Mouse (Mus musculus): ENCODE data around the gene Fah. TPM values are rescaled to one million over a fixed set of nuclear protein-coding genes. Genes with fewer than 3 reads are reported as not detected.

Gene Fah
- total and polyA plus RNA-seq, 2 experiments from 2014 or later = 13.5 to 18.0 TPM

DNA sequence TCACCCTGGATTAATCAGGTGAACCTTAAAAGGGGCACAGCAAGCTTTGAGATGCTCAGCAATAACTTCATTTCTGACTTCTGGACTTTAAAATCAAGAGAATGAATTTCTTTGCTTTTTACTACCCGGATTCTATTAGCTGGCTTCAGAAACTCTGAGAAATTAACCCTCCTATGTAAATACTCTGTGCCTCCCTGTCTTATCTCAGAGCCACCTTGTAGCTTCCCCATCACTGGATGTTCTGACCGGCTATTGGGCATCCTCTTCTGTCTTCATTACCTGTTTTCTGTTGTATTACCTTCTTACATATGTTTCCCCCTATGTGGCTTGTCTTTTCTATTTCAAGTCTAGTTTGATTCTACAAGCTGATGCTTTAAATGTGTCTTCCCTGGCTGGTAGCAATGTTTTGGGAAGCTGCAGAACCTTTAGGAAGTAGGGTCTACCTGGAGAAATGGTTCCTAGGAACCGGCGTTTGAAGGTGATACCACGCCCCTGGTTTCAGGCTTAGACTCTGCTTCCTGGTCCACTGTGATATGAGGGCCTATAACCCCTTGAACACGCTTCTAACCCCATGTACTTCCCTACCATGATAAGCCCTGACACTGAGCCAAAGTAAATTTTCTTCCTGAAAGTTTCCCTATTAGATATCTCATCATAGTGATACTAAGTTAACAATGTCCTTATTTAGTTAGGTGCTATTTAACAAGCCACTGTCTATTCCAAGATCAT lies 36.9 kb upstream of the Fah start:
- Histone ChIP-seq H3K27ac (ENCODE audit: low read depth, low read length) (no peak overlapping the region), H3K9ac (replicated peaks; ENCODE audit: low read length, poor library complexity, severe bottlenecking) (no peak overlapping the region), H3K4me1 (ENCODE audit: insufficient read depth, low read length) (no peaks in the 10 kb centered on the region), H3K36me3 (ENCODE audit: insufficient read depth, low read length) (no peaks in the 10 kb centered on the region), H3K27me3 (ENCODE audit: insufficient read depth, low read length) (no peaks in the 10 kb centered on the region), H3K4me3 (ENCODE audit: low read depth, low read length) (no peak overlapping the region), H3K9me3 (ENCODE audit: low read length) (no peaks in the 10 kb centered on the region), H3K4me2 (ENCODE audit: low read depth, low read length, poor library complexity, severe bottlenecking) (no peak overlapping the region)
- TF ChIP-seq CTCF (IDR thresholded peaks at IDR 0.05) = no peak
- DNase-seq (ENCODE audit: low spot score) (no peak), ATAC-seq (ENCODE audit: low FRiP score) (no peak)
- 93% methylated on average over 6 of the region's 6 CpGs for WGBS

- ATAC-seq (ENCODE audit: low FRiP score) (no peak), DNase-seq (ENCODE audit: low spot score) (no peak)
- H3K27ac ChIP-seq (ENCODE audit: low read depth, low read length) = no peak overlapping the region
- H3K4me1 ChIP-seq (ENCODE audit: insufficient read depth, low read length) = no peaks in the 10 kb centered on the region
- no peaks in the 10 kb centered on the region for H3K27me3 ChIP-seq (ENCODE audit: insufficient read depth, low read length)
- no peak overlapping the region for H3K4me2 ChIP-seq (ENCODE audit: low read depth, low read length, poor library complexity, severe bottlenecking)
- no peak overlapping the region for H3K4me3 ChIP-seq (ENCODE audit: low read depth, low read length)
- H3K9ac ChIP-seq (replicated peaks; ENCODE audit: low read length, poor library complexity, severe bottlenecking) = no peak overlapping the region
- 86% methylated on average over 6 of the region's 6 CpGs for WGBS
- H3K9me3 ChIP-seq (ENCODE audit: low read length) = no peaks in the 10 kb centered on the region
- no peaks in the 10 kb centered on the region for H3K36me3 ChIP-seq (ENCODE audit: insufficient read depth, low read length)
- no peak for TF ChIP-seq CTCF (IDR thresholded peaks at IDR 0.05)
These were observed 35.8 kb upstream of the Fah start for GRCm38 (mm10) chr7:84642159-84642928.

- Histone ChIP-seq H3K9ac (replicated peaks; ENCODE audit: low read length, poor library complexity, severe bottlenecking) (no peak overlapping the region), H3K27ac (ENCODE audit: low read depth, low read length) (no peak overlapping the region), H3K4me1 (ENCODE audit: insufficient read depth, low read length) (no peaks in the 10 kb centered on the region), H3K4me3 (ENCODE audit: low read depth, low read length) (no peak overlapping the region), H3K36me3 (ENCODE audit: insufficient read depth, low read length) (no peaks in the 10 kb centered on the region), H3K9me3 (ENCODE audit: low read length) (no peaks in the 10 kb centered on the region), H3K4me2 (ENCODE audit: low read depth, low read length, poor library complexity, severe bottlenecking) (no peak overlapping the region), H3K27me3 (ENCODE audit: insufficient read depth, low read length) (no peaks in the 10 kb centered on the region)
- TF ChIP-seq CTCF (IDR thresholded peaks at IDR 0.05) = no peak
- DNase-seq (ENCODE audit: low spot score) (no peak), ATAC-seq (ENCODE audit: low FRiP score) (no peak)
These were observed 30.4 kb upstream of the Fah start for GRCm38 (mm10) chr7:84636939-84637338.

DNA sequence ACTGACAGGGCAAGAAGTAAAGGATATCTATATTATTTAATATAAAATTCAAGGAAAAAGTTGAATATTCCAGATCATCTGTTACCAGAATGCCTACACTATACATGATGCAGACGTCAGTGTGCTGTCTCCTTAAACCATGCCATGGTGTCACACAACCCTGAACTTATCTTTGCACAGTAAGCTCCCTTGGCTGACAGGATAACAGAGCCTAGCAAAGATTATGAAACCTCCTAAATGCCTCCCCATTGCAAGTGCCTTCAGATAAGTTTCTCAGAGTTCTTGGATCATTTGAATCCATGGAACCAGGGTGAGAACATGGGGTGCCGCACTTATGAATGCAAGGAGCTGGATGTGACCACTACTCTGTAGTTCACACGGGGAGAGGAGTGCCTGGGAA lies 25.4 kb upstream of the Fah start:
- Histone ChIP-seq H3K27me3 (ENCODE audit: insufficient read depth, low read length) (no peaks in the 10 kb centered on the region), H3K36me3 (ENCODE audit: insufficient read depth, low read length) (no peaks in the 10 kb centered on the region), H3K4me2 (ENCODE audit: low read depth, low read length, poor library complexity, severe bottlenecking) (no peak overlapping the region), H3K4me3 (ENCODE audit: low read depth, low read length) (no peak overlapping the region), H3K9ac (replicated peaks; ENCODE audit: low read length, poor library complexity, severe bottlenecking) (no peak overlapping the region), H3K27ac (ENCODE audit: low read depth, low read length) (no peak overlapping the region), H3K4me1 (ENCODE audit: insufficient read depth, low read length) (no peaks in the 10 kb centered on the region), H3K9me3 (ENCODE audit: low read length) (no peaks in the 10 kb centered on the region)
- no peak for TF ChIP-seq CTCF (IDR thresholded peaks at IDR 0.05)
- ATAC-seq (ENCODE audit: low FRiP score) (no peak), DNase-seq (ENCODE audit: low spot score) (no peak)
- WGBS = 92% methylated on average over 3 of the region's 3 CpGs

- Histone ChIP-seq H3K4me1 (ENCODE audit: insufficient read depth, low read length) (no peaks in the 10 kb centered on the region), H3K9me3 (ENCODE audit: low read length) (no peaks in the 10 kb centered on the region), H3K4me3 (ENCODE audit: low read depth, low read length) (no peak overlapping the region), H3K27me3 (ENCODE audit: insufficient read depth, low read length) (no peaks in the 10 kb centered on the region), H3K4me2 (ENCODE audit: low read depth, low read length, poor library complexity, severe bottlenecking) (no peak overlapping the region), H3K36me3 (ENCODE audit: insufficient read depth, low read length) (no peaks in the 10 kb centered on the region), H3K9ac (replicated peaks; ENCODE audit: low read length, poor library complexity, severe bottlenecking) (no peak overlapping the region), H3K27ac (ENCODE audit: low read depth, low read length) (no peak overlapping the region)
- no peak for DNase-seq (ENCODE audit: low spot score)
- ATAC-seq (ENCODE audit: low FRiP score) = no peak
- 95% methylated on average over 4 of the region's 4 CpGs for WGBS
- no peak for TF ChIP-seq CTCF (IDR thresholded peaks at IDR 0.05)
These were observed 17.2 kb upstream of the Fah start for GRCm38 (mm10) chr7:84623718-84624117.

- Histone ChIP-seq H3K4me3 (ENCODE audit: low read depth, low read length) (no peak overlapping the region), H3K27ac (ENCODE audit: low read depth, low read length) (no peak overlapping the region), H3K4me1 (ENCODE audit: insufficient read depth, low read length) (no peaks in the 10 kb centered on the region), H3K9ac (replicated peaks; ENCODE audit: low read length, poor library complexity, severe bottlenecking) (no peak overlapping the region), H3K36me3 (ENCODE audit: insufficient read depth, low read length) (peaks cover 8% of the 10 kb centered on the region; the same call in 1 of the 2 replicates), H3K4me2 (ENCODE audit: low read depth, low read length, poor library complexity, severe bottlenecking) (no peak overlapping the region), H3K27me3 (ENCODE audit: insufficient read depth, low read length) (no peaks in the 10 kb centered on the region), H3K9me3 (ENCODE audit: low read length) (no peaks in the 10 kb centered on the region)
- WGBS = 95% methylated on average over 3 of the region's 3 CpGs
- ATAC-seq (ENCODE audit: low FRiP score) (no peak), DNase-seq (ENCODE audit: low spot score) (no peak)
- no peak for TF ChIP-seq CTCF (IDR thresholded peaks at IDR 0.05)
These were observed 14.4 kb upstream of the Fah start for GRCm38 (mm10) chr7:84620956-84621355.

All from midbrain, postnatal 0 days (tissue).